Mouse (Mus musculus) left cerebral cortex, postnatal 25 days (tissue): ENCODE measurements around the gene Nanog. TPM values are rescaled to one million over a fixed set of nuclear protein-coding genes. Genes with fewer than 3 reads are reported as not detected.

Source experiments
- DNase-seq, 2 experiments: peaks; one replicate each; pipeline ENCODE4 v3.0.0; 2022; ENCODE audit warnings: low spot score in 2 of 2, mixed read lengths in 1 of 2
- intact Hi-C: fragments of 180-260 bp; cut with DNase I; formaldehyde crosslinking; loops from one replicate; pipeline ENCODE4 v1.15.1; 2025
- total RNA-seq, 2 experiments: library from RNA; stranded (reverse); gene quantifications; 2 replicates each; pipeline ENCODE4 v1.2.3; 2021

Nanog gene
- under 1 TPM in 1 of 2 experiments, not detected in 1; 0.16 TPM for total RNA-seq

GRCm38 (mm10) chr6:122707036-122707800 is at the start of gene Nanog:
TSS of gene Nanog (plus strand) at chr6:122707489.
- intact Hi-C loops = no loop called here
- no peak for DNase-seq

- DNase-seq = no peak
- intact Hi-C loops = no loop called here
Observed at GRCm38 (mm10) chr6:122657630-122658029, 49.7 kb upstream of the Nanog start.

- no peak for DNase-seq
- intact Hi-C loops = no loop called here
Observed at GRCm38 (mm10) chr6:122659567-122659966, 47.7 kb upstream of the Nanog start.

GRCm38 (mm10) chr6:122660601-122661379 is 46.5 kb upstream of the Nanog start:
- peak; percentile 60 to 75 for DNase-seq
- intact Hi-C loops = loop anchor here (5.0 to 10.0 kb wide), 2 partner anchors 212 to 1604 kb away; partner anchors contain the start of gene Necap1

GRCm38 (mm10) chr6:122662551-122663264 is 44.6 kb upstream of the Nanog start:
- DNase-seq = no peak
- intact Hi-C loops = loop anchor here (5.0 to 10.0 kb wide), 2 partner anchors 210 to 1602 kb away; partner anchors contain the start of gene Necap1

GRCm38 (mm10) chr6:122663596-122664206 is 43.6 kb upstream of the Nanog start:
- no peak for DNase-seq
- intact Hi-C loops = loop anchor here (5.0 to 10.0 kb wide), 2 partner anchors 209 to 1601 kb away; partner anchors contain the start of gene Necap1

GRCm38 (mm10) chr6:122665866-122666265 is 41.4 kb upstream of the Nanog start:
- intact Hi-C loops = loop anchor here (10.0 kb wide), 1 partner anchor 1599 kb away; no protein-coding TSS in a partner anchor
- DNase-seq = no peak

- intact Hi-C loops = loop anchor here (2.0 to 10.0 kb wide), 2 partner anchors 117 to 1597 kb away; no protein-coding TSS in a partner anchor
Observed at GRCm38 (mm10) chr6:122667715-122668114, 39.6 kb upstream of the Nanog start.

GRCm38 (mm10) chr6:122668823-122669222 is 38.5 kb upstream of the Nanog start:
- intact Hi-C loops = loop anchor here (1.0 to 10.0 kb wide), 3 partner anchors 51 to 1596 kb away; no protein-coding TSS in a partner anchor
- no peak for DNase-seq

More at GRCm38 (mm10) chr6:122667715-122668114, 39.6 kb upstream of the Nanog start:
- peak; percentile 9 to 37 for DNase-seq

- intact Hi-C loops = loop anchor here (1.0 to 10.0 kb wide), 3 partner anchors 51 to 1595 kb away; no protein-coding TSS in a partner anchor
- peak; percentile 98 to 99 for DNase-seq
Observed at GRCm38 (mm10) chr6:122669406-122670200, 37.7 kb upstream of the Nanog start.

- DNase-seq = no peak
- intact Hi-C loops = no loop called here
Observed at GRCm38 (mm10) chr6:122670201-122670551, 37.1 kb upstream of the Nanog start.

GRCm38 (mm10) chr6:122670841-122671240 is 36.4 kb upstream of the Nanog start:
- intact Hi-C loops = no loop called here
- DNase-seq = no peak

- DNase-seq = no peak
- intact Hi-C loops = no loop called here
Observed at GRCm38 (mm10) chr6:122672746-122673145, 34.5 kb upstream of the Nanog start.

GRCm38 (mm10) chr6:122682646-122683045 is 24.6 kb upstream of the Nanog start:
- intact Hi-C loops = no loop called here
- peak; percentile 54 to 95 for DNase-seq

- intact Hi-C loops = no loop called here
- DNase-seq = no peak
Observed at GRCm38 (mm10) chr6:122686709-122687108, 20.6 kb upstream of the Nanog start.

- intact Hi-C loops = no loop called here
- no peak for DNase-seq
Observed at GRCm38 (mm10) chr6:122689411-122690055, 17.8 kb upstream of the Nanog start.

- intact Hi-C loops = no loop called here
- DNase-seq = no peak
Observed at GRCm38 (mm10) chr6:122690082-122690481, 17.2 kb upstream of the Nanog start.

- DNase-seq = no peak
- intact Hi-C loops = no loop called here
Observed at GRCm38 (mm10) chr6:122695398-122695797, 11.9 kb upstream of the Nanog start.
